Mouse (Mus musculus): ENCODE results near the gene Gsdme. TPM values are rescaled to one million over a fixed set of nuclear protein-coding genes. Genes with fewer than 3 reads are reported as not detected.
A peak's percentile ranks its signal among the peaks of the same experiment; 100 is the strongest.

The Gsdme gene
- total RNA-seq, 4 experiments from 2014 or later = 0.31 to 0.48 (median 0.37) TPM

GRCm38 (mm10) chr6:50191605-50192004, 72.1 kb downstream of the Gsdme start:
- no peak for DNase-seq (ENCODE audit: low spot score in 2 of 2)

DNA sequence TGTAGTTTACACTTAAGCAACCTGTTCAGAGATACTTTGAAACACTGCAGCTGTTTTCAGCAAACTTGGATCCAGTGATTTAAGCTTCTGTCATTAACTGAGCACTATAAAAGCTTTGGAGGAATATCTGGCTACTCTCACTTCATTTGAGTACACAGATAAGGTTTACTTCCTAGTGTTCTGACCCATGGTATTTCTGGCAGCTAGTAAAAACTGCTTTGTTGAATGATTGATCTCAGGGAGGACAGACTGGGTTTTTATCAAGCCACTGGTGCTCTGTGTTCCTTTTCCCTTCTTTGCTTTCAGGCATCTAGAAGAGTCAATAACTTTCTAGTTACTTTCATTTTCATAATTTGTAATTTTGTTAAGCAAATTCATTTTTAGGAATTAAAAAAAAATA, 74.3 kb downstream of the Gsdme start:
- DNase-seq (ENCODE audit: low spot score in 2 of 2) = no peak

GRCm38 (mm10) chr6:50187955-50188354, 75.7 kb downstream of the Gsdme start:
- DNase-seq (ENCODE audit: low spot score in 2 of 2) = peak in 1 of 2 experiments; percentile 4

DNA sequence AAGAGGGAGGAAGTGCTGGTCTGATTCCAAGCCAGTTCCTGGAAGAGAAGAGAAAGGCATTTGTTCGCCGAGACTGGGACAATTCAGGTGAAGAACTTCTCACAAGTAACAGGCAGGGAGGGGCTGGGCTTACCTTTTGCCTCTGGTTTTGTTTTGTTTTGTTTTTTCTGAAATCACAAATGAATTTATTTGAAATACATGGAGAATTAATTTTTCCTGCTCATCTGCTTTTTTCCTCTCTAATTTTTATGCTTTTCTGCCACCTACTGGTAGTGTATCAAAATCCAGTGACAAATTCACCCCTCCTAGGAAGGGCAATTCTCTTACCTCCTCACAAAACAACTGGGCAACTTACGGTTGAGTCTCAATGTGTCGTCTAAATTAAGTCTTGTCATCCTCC, 83.5 kb downstream of the Gsdme start:
- no peak for DNase-seq (ENCODE audit: low spot score in 2 of 2)

GRCm38 (mm10) chr6:50175736-50176135, 87.9 kb downstream of the Gsdme start:
- DNase-seq (ENCODE audit: low spot score in 2 of 2) = no peak

GRCm38 (mm10) chr6:50169771-50170170, 93.9 kb downstream of the Gsdme start:
- DNase-seq (ENCODE audit: low spot score in 2 of 2) = no peak

GRCm38 (mm10) chr6:50168821-50169220, 94.8 kb downstream of the Gsdme start:
- no peak for DNase-seq (ENCODE audit: low spot score in 2 of 2)

- DNase-seq (ENCODE audit: low spot score in 2 of 2) = no peak
Observed at GRCm38 (mm10) chr6:50163013-50163412, 100.6 kb downstream of the Gsdme start.

GRCm38 (mm10) chr6:50159842-50160241, 103.8 kb downstream of the Gsdme start:
- no peak for DNase-seq (ENCODE audit: low spot score in 2 of 2)

DNA sequence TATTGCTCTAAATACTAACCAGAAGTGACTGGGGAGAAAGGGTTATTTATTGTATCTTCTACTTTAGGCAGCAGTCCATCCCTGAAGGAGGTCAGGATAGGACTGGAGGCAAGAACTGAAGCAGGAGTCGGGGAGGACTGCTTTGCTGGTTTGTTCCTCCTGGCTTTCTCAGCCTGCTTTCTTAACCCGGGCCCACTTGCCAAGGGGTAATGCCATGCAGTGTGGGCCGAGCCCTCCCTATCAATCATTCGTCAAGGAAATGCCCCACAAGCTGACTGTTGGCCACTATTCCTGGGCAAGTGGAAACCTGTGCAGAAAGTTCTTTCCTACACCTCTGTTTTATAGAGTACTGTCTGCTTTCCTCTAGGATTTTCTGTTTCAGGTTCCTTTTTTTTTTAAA, 114.3 kb downstream of the Gsdme start:
- DNase-seq (ENCODE audit: low spot score in 2 of 2) = no peak

DNA sequence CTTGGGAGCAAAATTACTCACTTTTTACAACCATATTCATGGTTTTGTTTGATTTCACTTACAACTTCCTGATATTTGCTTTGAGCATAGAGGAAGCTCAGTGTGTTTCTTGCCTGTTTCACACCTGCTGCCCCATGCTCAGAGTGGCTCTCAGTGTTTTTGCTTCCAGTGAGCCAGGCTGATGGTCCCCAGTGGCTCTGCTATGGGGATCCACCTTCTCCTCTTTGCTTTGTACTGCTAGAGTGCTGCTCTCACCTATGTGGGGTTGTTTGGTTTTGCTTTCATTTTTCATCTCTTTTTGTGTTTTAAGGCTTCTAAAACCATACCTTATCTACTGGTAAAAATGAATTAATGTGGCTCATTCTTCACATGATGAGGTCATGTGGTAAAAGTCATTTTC, 117.5 kb downstream of the Gsdme start:
- no peak for DNase-seq (ENCODE audit: low spot score in 2 of 2)

- no peak for DNase-seq (ENCODE audit: low spot score in 2 of 2)
Observed at GRCm38 (mm10) chr6:50139526-50139925, 124.1 kb downstream of the Gsdme start.

Other genes with a start within 250 kb of the Gsdme start
- 100 to 1,000 TPM; 112 to 130 (median 120) TPM for gene Mpp6, start 153.6 kb downstream of the Gsdme start, total RNA-seq (2022)
- 1 to 10 TPM; 1.7 to 3.2 (median 2.3) TPM for gene Osbpl3, start 192.3 kb upstream of the Gsdme start, total RNA-seq (2022)